Mouse (Mus musculus) liver, embryonic 15.5 days (tissue): ENCODE data around the gene Thbs2. TPM values are rescaled to one million over a fixed set of nuclear protein-coding genes. Genes with fewer than 3 reads are reported as not detected.

ENCODE experiments used
- ATAC-seq: fragments of 200-750 bp; cut with Nextera tagmentation; 2 replicates; pipeline ENCODE4 v1.8.0; 2017; ENCODE audit warnings: moderate number of reproducible peaks, mild to moderate bottlenecking, moderate library complexity; ENCODE audit not compliant: insufficient read depth
- H3K27ac ChIP-seq: fragments of 300-500 bp; sonication (generic); replicated peaks from 2 replicates; pipeline ENCODE4 v1.5.1; 2015; ENCODE audit warnings: mild to moderate bottlenecking, inconsistent platforms
- H3K27me3 ChIP-seq: fragments of 300-500 bp; sonication (generic); 2 replicates; pipeline ENCODE4 v1.6.1; 2015; ENCODE audit warnings: mild to moderate bottlenecking, inconsistent platforms
- H3K36me3 ChIP-seq: fragments of 300-500 bp; sonication (generic); replicated peaks from 2 replicates; pipeline ENCODE4 v1.6.1; 2015; ENCODE audit warnings: moderate library complexity, mild to moderate bottlenecking, inconsistent platforms
- H3K4me1 ChIP-seq: fragments of 300-500 bp; sonication (generic); replicated peaks from 2 replicates; pipeline ENCODE4 v1.6.1; 2015; ENCODE audit warnings: inconsistent platforms
- H3K4me2 ChIP-seq: fragments of 300-500 bp; sonication (generic); 2 replicates; pipeline ENCODE4 v1.6.1; 2015; ENCODE audit warnings: moderate library complexity, mild to moderate bottlenecking, inconsistent platforms
- H3K4me3 ChIP-seq: fragments of 300-500 bp; sonication (generic); replicated peaks from 2 replicates; pipeline ENCODE4 v1.5.1; 2015; ENCODE audit warnings: mild to moderate bottlenecking, inconsistent platforms
- H3K9ac ChIP-seq: fragments of 300-500 bp; sonication (generic); 2 replicates; pipeline ENCODE4 v1.6.1; 2015; ENCODE audit warnings: moderate library complexity, mild to moderate bottlenecking, inconsistent platforms
- H3K9me3 ChIP-seq: fragments of 300-500 bp; sonication (generic); replicated peaks from 2 replicates; pipeline ENCODE4 v1.6.1; 2016; ENCODE audit warnings: inconsistent platforms
- WGBS: fragments of 180-500 bp; shearing (Covaris S2); methylation state at CpG from one replicate; pipeline ENCODE4 v1.1.7; 2015; ENCODE audit warnings: mixed read lengths; ENCODE audit not compliant: insufficient replicate concordance; 5-methylcytosine and 5-hydroxymethylcytosine counted together
- polyA plus RNA-seq: library from polyadenylated mRNA; unstranded; fragments of >200 nt; fragmentation: Nextera tagmentation; extraction: Ambion mirVana; gene quantifications from 2 replicates; pipeline ENCODE4 v1.2.1, GENCODE M21; 2015

Thbs2 gene
- polyA plus RNA-seq, 1 experiment from 2014 or later: 1.9 TPM

DNA sequence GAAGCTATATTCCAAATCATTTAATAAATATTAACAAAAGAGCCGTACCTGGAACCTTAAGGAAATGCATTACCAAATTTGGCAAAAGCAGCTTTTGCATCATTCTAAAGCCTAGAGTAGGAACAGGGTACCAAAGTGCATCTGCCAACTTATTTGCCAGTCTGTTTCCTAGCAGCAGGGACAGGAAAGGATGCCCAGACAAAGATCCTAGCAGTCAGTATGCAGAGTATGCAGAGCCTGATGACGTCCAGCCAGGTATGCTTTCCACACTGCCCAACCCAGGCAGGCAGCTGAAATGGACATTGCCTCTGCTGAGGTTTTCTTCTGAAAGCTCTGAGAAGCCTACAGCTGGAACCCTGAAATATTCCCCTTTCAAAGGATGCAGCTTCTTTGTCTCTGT, 27.6 kb downstream of the Thbs2 start:
- WGBS: 60% methylated on average over 2 of the region's 2 CpGs
- H3K9ac ChIP-seq: no peak overlapping the region
- no peak overlapping the region for H3K4me2 ChIP-seq
- H3K27me3 ChIP-seq: no peaks in the 10 kb centered on the region
- no peak overlapping the region for H3K27ac ChIP-seq
- no peak overlapping the region for H3K4me3 ChIP-seq
- ATAC-seq: no peak
- H3K9me3 ChIP-seq: no peaks in the 10 kb centered on the region
- H3K4me1 ChIP-seq: no peaks in the 10 kb centered on the region
- no peaks in the 10 kb centered on the region for H3K36me3 ChIP-seq

DNA sequence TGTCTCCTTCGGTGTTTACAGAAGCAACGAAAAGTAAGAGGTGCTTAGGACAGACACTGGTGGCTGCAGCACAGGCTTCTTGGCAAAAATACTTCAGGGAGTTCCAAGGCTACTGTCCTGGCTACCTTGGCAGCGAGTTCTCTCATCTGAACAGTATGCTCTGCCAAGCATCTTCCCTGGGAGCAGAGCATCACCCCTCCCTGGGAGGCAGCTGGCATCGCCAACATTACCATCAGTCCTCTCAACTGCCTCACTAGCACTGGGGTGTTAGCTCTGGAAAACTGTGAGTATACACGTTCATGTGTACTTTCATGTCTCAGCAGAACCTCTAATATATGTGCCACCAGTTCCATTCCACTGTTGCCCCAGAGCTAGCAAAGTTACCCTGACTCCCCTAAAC, 30.7 kb downstream of the Thbs2 start:
- WGBS: 55% methylated on average over 5 of the region's 5 CpGs

GRCm38 (mm10) chr17:14662409-14662808, 31.6 kb downstream of the Thbs2 start:
- Histone ChIP-seq H3K9me3 (no peaks in the 10 kb centered on the region), H3K4me2 (no peak overlapping the region), H3K4me3 (no peak overlapping the region), H3K9ac (no peak overlapping the region), H3K27me3 (no peaks in the 10 kb centered on the region), H3K27ac (no peak overlapping the region), H3K4me1 (no peaks in the 10 kb centered on the region), H3K36me3 (no peaks in the 10 kb centered on the region)
- 61% methylated on average over 6 of the region's 6 CpGs for WGBS
- no peak for ATAC-seq

More for the DNA sequence above, 30.7 kb downstream of the Thbs2 start:
- Histone ChIP-seq H3K9ac (no peak overlapping the region), H3K27ac (no peak overlapping the region), H3K4me3 (no peak overlapping the region), H3K27me3 (no peaks in the 10 kb centered on the region), H3K4me2 (no peak overlapping the region), H3K4me1 (no peaks in the 10 kb centered on the region), H3K36me3 (no peaks in the 10 kb centered on the region), H3K9me3 (no peaks in the 10 kb centered on the region)
- ATAC-seq: no peak

DNA sequence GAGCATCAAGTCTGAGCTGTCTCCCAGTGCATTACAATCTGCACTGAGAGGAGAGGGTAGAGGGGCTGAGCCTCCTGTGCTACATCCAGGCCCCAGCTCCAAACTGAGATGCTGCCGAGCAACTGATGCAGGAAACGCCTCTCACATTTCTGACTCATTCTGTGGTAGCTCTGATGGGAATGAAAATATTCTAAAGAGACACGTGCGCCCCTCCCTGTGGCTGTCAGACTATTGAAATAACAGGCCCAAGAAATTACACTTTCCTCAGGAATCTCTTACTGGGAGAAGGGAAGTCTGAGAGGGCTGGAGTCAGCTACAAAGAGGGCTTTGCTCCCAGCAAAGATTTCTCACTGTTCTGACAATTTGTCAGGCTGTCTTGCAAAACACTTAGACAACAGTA, 34.3 kb downstream of the Thbs2 start:
- 53% methylated on average over 4 of the region's 4 CpGs for WGBS
- H3K27me3 ChIP-seq: no peaks in the 10 kb centered on the region
- H3K4me2 ChIP-seq: no peak overlapping the region
- H3K4me3 ChIP-seq: no peak overlapping the region
- H3K9ac ChIP-seq: no peak overlapping the region
- no peaks in the 10 kb centered on the region for H3K36me3 ChIP-seq
- no peaks in the 10 kb centered on the region for H3K4me1 ChIP-seq
- ATAC-seq: no peak
- no peak overlapping the region for H3K27ac ChIP-seq
- no peaks in the 10 kb centered on the region for H3K9me3 ChIP-seq

GRCm38 (mm10) chr17:14658123-14658522, 35.9 kb downstream of the Thbs2 start:
- no peak for ATAC-seq
- H3K4me3 ChIP-seq: no peak overlapping the region
- 39% methylated on average over 2 of the region's 2 CpGs for WGBS
- H3K27ac ChIP-seq: no peak overlapping the region
- no peaks in the 10 kb centered on the region for H3K27me3 ChIP-seq
- H3K36me3 ChIP-seq: no peaks in the 10 kb centered on the region
- no peak overlapping the region for H3K4me2 ChIP-seq
- H3K9ac ChIP-seq: no peak overlapping the region
- no peaks in the 10 kb centered on the region for H3K9me3 ChIP-seq
- no peaks in the 10 kb centered on the region for H3K4me1 ChIP-seq

DNA sequence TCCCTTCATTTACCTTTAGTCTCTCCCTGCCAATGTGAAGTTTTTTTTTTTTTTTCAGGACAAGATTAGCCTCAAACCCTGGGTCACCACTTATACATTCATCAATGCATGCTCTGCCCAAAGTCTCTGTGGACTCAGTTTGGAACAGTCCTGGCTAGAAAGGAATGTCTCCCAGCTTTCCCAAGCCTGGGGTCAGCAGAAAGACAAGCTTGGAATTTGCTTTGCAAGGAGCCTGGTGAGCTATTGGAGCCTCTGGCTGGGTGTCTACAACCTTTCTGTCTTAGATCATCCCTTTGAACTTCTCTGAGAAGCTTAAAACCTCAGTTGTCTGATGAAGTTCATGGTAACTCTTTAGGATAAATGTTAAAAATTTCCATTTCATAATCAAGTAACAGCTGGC, 36.9 kb downstream of the Thbs2 start:
- H3K27ac ChIP-seq: no peak overlapping the region
- H3K9ac ChIP-seq: no peak overlapping the region

GRCm38 (mm10) chr17:14654981-14655380, 39.1 kb downstream of the Thbs2 start:
- no peak for ATAC-seq
- no peaks in the 10 kb centered on the region for H3K36me3 ChIP-seq
- H3K9ac ChIP-seq: no peak overlapping the region
- H3K27ac ChIP-seq: no peak overlapping the region
- no peaks in the 10 kb centered on the region for H3K27me3 ChIP-seq
- 66% methylated on average over 3 of the region's 3 CpGs for WGBS
- no peak overlapping the region for H3K4me2 ChIP-seq
- no peaks in the 10 kb centered on the region for H3K9me3 ChIP-seq
- no peak overlapping the region for H3K4me3 ChIP-seq
- no peaks in the 10 kb centered on the region for H3K4me1 ChIP-seq

More for the DNA sequence above, 36.9 kb downstream of the Thbs2 start:
- H3K4me3 ChIP-seq: no peak overlapping the region
- H3K4me2 ChIP-seq: no peak overlapping the region
- no peaks in the 10 kb centered on the region for H3K27me3 ChIP-seq
- no peaks in the 10 kb centered on the region for H3K36me3 ChIP-seq
- H3K4me1 ChIP-seq: no peaks in the 10 kb centered on the region
- H3K9me3 ChIP-seq: no peaks in the 10 kb centered on the region
- ATAC-seq: no peak

GRCm38 (mm10) chr17:14652013-14652412, 42.0 kb downstream of the Thbs2 start:
- Histone ChIP-seq H3K36me3 (no peaks in the 10 kb centered on the region), H3K4me3 (no peak overlapping the region), H3K27ac (no peak overlapping the region), H3K27me3 (no peaks in the 10 kb centered on the region), H3K9ac (no peak overlapping the region), H3K9me3 (no peaks in the 10 kb centered on the region), H3K4me1 (no peaks in the 10 kb centered on the region), H3K4me2 (no peak overlapping the region)
- ATAC-seq: no peak
- WGBS: 65% methylated on average over 7 of the region's 7 CpGs

DNA sequence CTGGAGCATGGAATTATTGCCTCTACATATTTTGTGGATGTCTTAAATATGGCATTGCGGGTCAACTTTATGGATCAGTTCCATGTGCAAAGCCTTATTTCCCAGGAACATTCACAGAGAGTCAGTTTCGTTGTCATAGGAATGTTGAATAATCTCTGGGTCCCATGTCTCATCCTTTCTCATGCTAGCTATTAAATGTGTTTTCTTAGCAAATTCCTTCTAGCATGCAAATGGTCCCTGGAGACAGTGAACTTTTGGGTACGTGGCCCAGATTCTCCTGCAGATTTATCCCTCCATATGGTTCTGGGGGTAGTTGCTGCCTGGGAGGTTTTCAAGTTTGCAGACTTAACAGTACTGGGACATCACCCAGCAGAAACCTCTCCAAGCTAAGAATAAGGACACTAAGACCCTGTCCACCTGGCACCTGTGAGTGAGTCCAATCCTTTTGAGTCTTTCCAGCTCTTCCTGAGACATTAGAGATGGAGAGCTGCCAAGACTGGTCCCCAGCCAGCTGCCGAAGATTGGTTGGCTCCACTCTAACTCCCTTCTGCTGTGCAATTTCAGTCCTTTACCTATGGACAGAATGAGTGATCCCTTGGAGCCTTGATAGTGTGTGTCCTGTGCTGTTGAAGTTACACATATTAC, 45.9 kb downstream of the Thbs2 start:
- Histone ChIP-seq H3K27ac (no peak overlapping the region), H3K4me2 (no peak overlapping the region), H3K9ac (no peak overlapping the region), H3K36me3 (no peaks in the 10 kb centered on the region), H3K4me1 (no peaks in the 10 kb centered on the region), H3K4me3 (no peak overlapping the region), H3K27me3 (no peaks in the 10 kb centered on the region), H3K9me3 (no peaks in the 10 kb centered on the region)
- 58% methylated on average over 4 of the region's 4 CpGs for WGBS
- no peak for ATAC-seq

DNA sequence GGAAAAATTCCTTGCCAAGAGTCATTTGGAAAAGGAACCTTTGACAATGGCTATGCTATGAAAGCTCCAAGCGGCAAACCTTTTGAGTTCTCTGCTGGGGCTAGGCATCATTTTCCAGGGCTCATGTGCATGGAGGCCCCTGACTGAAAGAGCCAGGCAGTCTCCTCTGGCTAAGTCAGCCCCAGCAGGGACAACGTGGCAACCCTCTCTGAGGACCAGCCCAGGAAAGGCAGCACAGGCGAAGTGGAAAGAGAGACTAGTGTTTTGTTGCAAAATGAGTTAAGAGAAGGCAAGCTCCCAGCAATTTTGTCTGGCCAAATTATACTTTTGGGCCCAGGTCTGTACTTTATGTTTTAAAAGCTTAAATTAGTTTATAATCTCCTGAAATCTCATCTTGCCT, 50.0 kb downstream of the Thbs2 start:
- no peaks in the 10 kb centered on the region for H3K36me3 ChIP-seq
- no peak overlapping the region for H3K4me3 ChIP-seq
- no peak overlapping the region for H3K4me2 ChIP-seq
- no peaks in the 10 kb centered on the region for H3K27me3 ChIP-seq
- ATAC-seq: no peak
- H3K9ac ChIP-seq: no peak overlapping the region
- H3K9me3 ChIP-seq: no peaks in the 10 kb centered on the region
- H3K27ac ChIP-seq: no peak overlapping the region
- H3K4me1 ChIP-seq: no peaks in the 10 kb centered on the region
- 50% methylated on average over 3 of the region's 3 CpGs for WGBS

DNA sequence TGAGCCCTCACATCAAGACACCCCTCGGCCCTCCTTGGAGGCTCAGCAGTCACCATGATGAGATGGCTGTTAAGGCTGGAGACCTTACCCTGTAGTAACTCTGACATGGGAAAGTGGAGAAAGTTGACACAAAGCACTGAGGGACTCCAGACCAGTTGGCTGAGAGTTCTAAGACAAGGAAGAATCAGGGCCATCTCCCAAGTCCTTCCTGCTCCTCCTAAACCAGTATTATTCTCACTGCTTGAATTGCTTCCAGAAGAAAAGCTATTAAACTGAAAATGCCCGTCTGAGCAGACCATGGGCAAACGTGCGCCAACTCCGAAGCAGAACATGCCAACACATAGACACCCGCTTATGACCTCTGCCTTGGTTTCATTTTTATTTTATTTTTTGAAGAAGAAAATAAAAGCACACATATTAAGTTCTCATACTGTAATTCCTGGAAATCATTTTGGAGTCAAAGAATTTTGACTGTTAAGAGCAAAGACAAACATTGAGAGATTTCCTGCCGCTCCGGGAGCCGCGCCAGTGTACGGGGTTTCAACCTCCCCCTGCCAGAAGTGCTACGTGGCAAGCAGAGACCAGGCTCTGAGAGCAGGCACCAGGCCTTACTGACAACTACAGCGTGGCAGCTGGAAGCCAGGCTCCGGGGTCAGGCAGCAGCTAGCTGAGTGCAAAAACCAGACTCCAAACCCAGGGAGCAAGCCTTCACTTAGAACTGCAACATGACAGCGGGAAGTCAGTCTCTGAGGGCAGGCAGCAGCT, 53.5 kb downstream of the Thbs2 start:
- Histone ChIP-seq H3K4me2 (no peak overlapping the region), H3K9me3 (no peaks in the 10 kb centered on the region), H3K4me1 (no peaks in the 10 kb centered on the region), H3K9ac (no peak overlapping the region), H3K36me3 (no peaks in the 10 kb centered on the region), H3K27me3 (no peaks in the 10 kb centered on the region), H3K27ac (no peak overlapping the region), H3K4me3 (no peak overlapping the region)
- 73% methylated on average over 15 of the region's 15 CpGs for WGBS
- ATAC-seq: no peak
